Mouse (Mus musculus) effector memory CD4-positive, alpha-beta T cell, adult 5 months (primary cell): ENCODE results near the gene Stkld1. TPM values are rescaled to one million over a fixed set of nuclear protein-coding genes. Genes with fewer than 3 reads are reported as not detected.

Source experiments
- polyA plus RNA-seq: library from polyadenylated mRNA; unstranded; fragments of 100-300 nt; shearing (Covaris generic); gene quantifications from one replicate; pipeline ENCODE4 v1.2.1, GENCODE M21; 2017

The Stkld1 gene
- polyA plus RNA-seq, result 0.32 TPM

DNA sequence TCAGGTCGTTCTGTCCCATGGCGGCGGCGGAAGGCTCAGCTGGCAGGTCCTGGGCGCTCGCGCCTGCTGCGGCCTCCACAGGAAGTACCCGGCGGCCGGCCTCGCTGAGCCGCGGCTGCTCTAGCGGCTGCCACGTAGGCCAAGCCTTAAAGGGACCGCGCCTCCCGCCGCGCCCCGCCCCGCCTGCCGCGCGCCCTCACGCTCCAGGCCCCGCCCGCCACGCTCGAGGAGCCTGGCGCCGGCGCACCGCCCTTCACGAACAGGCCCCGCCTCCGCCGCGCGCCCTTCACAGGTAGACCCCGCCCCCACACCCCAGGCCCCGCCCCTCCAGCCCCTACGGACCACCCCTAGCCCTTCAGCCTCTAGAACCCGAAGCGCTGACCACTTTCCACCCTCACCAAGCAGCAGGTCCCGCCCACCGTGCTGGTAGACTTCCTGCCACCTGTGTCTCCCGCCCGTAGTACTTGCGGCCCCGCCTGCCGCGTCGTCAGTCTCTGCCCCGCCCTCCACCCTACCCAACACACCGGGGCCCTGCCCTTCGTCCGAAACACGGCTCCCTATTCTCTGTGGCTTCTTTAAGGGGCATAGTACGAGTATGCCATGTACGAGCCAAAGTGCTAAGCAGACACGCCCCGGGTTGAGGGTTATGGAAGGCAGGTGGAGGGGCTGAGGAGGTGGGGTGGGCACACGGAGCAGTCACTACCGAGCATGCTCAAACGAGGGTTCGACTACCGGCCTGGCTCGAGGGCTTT is at the start of gene Stkld1, which contains the start of gene Surf4:
Gene Stkld1 (plus strand): TSS at position 744 of the 752 bp plus-strand sequence.
Gene Surf4 (minus strand): TSS at position 625 of the 752 bp plus-strand sequence.

DNA sequence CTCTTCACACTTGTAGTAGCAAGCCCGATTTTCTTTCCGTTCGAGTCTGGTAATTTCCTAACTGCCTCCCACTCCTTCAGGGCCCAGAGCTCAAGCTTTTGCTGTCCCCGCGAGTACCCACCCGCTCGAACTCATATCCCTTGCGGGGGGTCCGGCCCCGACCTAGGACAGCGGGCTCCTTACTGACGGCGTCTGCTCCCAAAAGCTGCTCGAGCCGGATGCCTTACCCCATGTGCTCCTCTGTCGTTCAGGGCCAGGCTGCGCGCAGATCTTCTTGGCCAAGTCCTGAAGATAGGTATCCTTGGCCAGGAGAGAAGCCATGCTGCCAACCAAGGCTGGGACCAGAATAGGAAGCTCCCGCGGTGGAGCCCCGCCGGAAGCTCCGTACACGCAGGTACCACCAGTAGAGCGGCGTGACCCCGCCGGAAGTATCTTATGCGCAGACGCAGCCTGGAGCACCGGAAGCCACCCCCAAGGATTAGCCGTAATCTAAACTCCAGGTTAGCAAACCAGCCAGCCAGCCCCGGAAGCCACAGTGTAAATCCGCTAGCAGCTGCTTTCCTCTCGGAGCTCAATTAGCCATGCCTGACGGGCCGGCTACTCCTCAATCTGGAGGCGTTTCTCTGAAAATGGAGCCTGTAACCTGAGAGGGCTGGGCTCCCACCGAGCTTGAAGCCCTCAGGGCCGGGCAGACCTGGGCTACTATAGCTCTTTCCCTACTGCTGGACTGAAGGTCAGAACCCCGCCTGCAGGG is 31.2 kb upstream of the Stkld1 start, which contains the start of gene Surf6:
Gene Surf6 (minus strand): TSS at position 413 of the 754 bp plus-strand sequence.

DNA sequence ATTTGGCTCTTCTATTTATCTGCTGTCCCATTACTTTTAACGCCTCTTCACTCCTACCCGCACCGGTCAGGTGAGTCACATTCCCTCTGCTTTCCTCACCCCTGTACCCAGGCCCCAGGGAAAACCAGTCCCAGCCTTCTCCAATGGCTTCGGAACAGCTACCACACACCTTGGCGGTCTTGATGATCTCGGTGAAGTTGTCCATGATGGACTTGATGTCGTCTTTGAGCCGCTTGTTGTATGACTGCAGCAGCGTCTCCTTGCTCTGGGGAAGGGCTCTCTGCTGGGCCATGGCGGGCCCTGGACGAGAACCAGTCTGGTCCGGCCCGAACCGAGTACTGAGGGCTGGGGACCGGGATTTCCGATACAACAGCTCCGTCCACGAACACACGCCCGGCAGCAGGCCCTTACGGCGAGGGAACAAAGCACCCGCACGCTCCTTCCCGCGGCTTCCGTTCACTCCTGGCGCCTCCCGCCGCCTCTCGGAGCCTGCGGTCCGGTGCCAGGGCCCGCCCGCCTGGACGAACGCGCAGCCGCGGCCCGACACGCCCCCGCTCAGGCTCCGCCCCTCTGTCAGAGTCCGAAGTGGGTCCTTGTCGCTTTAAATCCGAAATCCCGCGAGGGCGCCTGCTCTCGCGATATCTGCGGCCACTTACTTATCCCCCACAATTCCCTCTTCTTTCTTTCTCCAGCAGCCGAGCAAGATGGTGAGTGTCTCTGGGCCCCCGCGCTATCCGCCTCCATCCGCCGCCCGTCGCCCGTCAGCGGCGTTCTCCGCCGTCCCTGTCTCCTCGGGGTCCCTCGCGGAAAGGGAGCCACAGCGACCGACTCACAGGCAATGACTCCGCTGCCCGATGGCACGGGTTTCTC is 23.5 kb upstream of the Stkld1 start, which contains the start of the genes Med22 and Rpl7a:
Gene Med22 (minus strand): TSS at position 554 of the 870 bp plus-strand sequence.
Gene Rpl7a (plus strand): TSS at position 641 of the 870 bp plus-strand sequence.

GRCm38 (mm10) chr2:26915927-26916728 is 17.7 kb upstream of the Stkld1 start, which contains the start of the genes Surf2 and Surf1:
Gene Surf2, plus strand, starts transcription at chr2:26916367.
Gene Surf1, minus strand, starts transcription at chr2:26916530.

DNA sequence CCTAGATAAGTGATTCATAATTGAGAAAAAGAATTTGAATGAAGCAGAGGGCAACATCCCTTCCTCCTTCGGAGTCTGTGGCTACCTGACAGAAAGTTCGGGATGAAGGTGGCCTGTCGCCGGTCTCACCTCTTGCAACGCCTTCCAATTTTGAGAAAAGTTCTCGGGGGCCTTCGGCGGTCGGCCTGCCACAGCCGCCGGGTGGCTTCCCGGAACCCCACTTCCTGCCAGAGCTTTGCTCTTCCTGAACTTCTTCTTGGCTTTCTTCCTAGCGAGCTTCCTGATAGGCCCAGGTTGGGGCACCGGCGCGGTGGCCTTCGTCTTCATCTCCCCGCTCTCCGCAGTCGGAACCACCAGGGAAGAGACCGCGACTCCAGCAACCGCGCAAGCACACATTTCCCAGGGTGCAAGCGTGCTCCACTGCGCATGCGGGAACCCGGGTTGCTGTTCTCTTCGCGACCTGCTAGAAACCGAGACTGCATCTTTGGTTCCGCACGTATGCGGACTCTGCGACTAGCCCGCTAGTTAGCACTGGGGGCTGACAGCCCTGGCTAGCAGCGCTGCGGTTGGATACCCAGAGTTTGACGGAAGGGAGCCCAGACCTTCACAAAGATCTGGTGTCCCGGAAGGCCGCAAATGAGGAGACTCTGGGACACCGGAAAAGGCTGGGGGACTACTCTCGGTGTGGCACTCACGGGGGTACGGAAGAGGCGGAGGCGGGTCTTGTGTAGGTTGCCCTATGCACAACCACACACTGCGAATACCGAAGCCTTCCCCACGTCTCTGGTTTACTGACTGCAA is 30.3 kb downstream of the Stkld1 start, which contains the start of gene Rexo4:
Gene Rexo4 (minus strand): TSS at position 464 of the 801 bp plus-strand sequence.

GRCm38 (mm10) chr2:26973116-26973515 is 39.3 kb downstream of the Stkld1 start, which contains the start of gene Adamts13:
Gene Adamts13, plus strand, starts transcription at chr2:26973416.

Other genes starting within 250 kb of the Stkld1 start
- not detected for gene Abo, start 69.1 kb upstream of the Stkld1 start, polyA plus RNA-seq
- gene Surf6, start 31.2 kb upstream of the Stkld1 start, polyA plus RNA-seq, result 27.7 TPM
- gene Med22, start 23.4 kb upstream of the Stkld1 start, polyA plus RNA-seq, result 18.0 TPM
- gene Rpl7a, start 23.3 kb upstream of the Stkld1 start, polyA plus RNA-seq, result 306 TPM
- gene Surf2, start 17.7 kb upstream of the Stkld1 start, polyA plus RNA-seq, result 65.3 TPM
- 73.2 TPM for gene Surf1, start 17.5 kb upstream of the Stkld1 start, polyA plus RNA-seq
- 135 TPM for gene Surf4, start 119 bp upstream of the Stkld1 start, polyA plus RNA-seq
- 35.2 TPM for gene Rexo4, start 30.3 kb downstream of the Stkld1 start, polyA plus RNA-seq
- gene Adamts13, start 39.4 kb downstream of the Stkld1 start, polyA plus RNA-seq, result not detected
- 20.1 TPM for gene Cacfd1, start 75.9 kb downstream of the Stkld1 start, polyA plus RNA-seq
- gene Slc2a6, start 94.0 kb downstream of the Stkld1 start, polyA plus RNA-seq, result 3.0 TPM
- gene Mymk, start 138.1 kb downstream of the Stkld1 start, polyA plus RNA-seq, result not detected
- gene Adamtsl2, start 145.3 kb downstream of the Stkld1 start, polyA plus RNA-seq, result 0.44 TPM
- gene Fam163b, start 208.4 kb downstream of the Stkld1 start, polyA plus RNA-seq, result not detected
- not detected for gene Dbh, start 231.2 kb downstream of the Stkld1 start, polyA plus RNA-seq